Mouse (Mus musculus): Measurements from ENCODE around the gene Hgf. TPM values are rescaled to one million over a fixed set of nuclear protein-coding genes. Genes with fewer than 3 reads are reported as not detected.
A peak's percentile ranks its signal among the peaks of the same experiment; 100 is the strongest.

Gene Hgf
- 0.62 and 1.1 TPM in 2 replicates for polyA plus RNA-seq (2012; rRNA removed)

- WGBS, result 4% methylated on average over 16 of the region's 16 CpGs
- H3K36me3 ChIP-seq (ENCODE audit: control insufficient read depth, insufficient read depth, low read length), result no peaks in the 10 kb centered on the region
- peak within 1 kb of the TSS; percentile 20; the same call in 1 of the 2 replicates for H3K4me3 ChIP-seq (ENCODE audit: control insufficient read depth, insufficient read depth, low read length)
- H3K4me1 ChIP-seq (replicated peaks; ENCODE audit: control insufficient read depth, insufficient read depth, low read length), result peaks cover 3% of the 10 kb centered on the region
- no peaks in the 10 kb centered on the region for H3K27me3 ChIP-seq (ENCODE audit: control insufficient read depth, insufficient read depth, low read length)
- peak within 1 kb of the TSS; percentile 34; the same call in 1 of the 2 replicates for H3K27ac ChIP-seq (ENCODE audit: control insufficient read depth, insufficient read depth, low read length)
- DNase-seq, result no peak
- no peak for TF ChIP-seq POLR2A (IDR thresholded peaks at IDR 0.05; ENCODE audit: control insufficient read depth, extremely low read depth, insufficient read depth, low read length, poor library complexity)
- TF ChIP-seq CTCF (IDR thresholded peaks at IDR 0.05; ENCODE audit: borderline replicate concordance, control insufficient read depth, extremely low read depth, insufficient read depth, low read length, poor library complexity), result no peak
Measured at GRCm38 (mm10) chr5:16553304-16554047, at the start of gene Hgf. Gene Hgf (plus strand): TSS chr5:16553495.

- Histone ChIP-seq H3K4me1 (replicated peaks; ENCODE audit: control insufficient read depth, insufficient read depth, low read length) (no peaks in the 10 kb centered on the region), H3K4me3 (ENCODE audit: control insufficient read depth, insufficient read depth, low read length) (no peak overlapping the region), H3K27ac (ENCODE audit: control insufficient read depth, insufficient read depth, low read length) (no peak overlapping the region), H3K27me3 (ENCODE audit: control insufficient read depth, insufficient read depth, low read length) (no peaks in the 10 kb centered on the region), H3K36me3 (ENCODE audit: control insufficient read depth, insufficient read depth, low read length) (no peaks in the 10 kb centered on the region)
- TF ChIP-seq POLR2A (IDR thresholded peaks at IDR 0.05; ENCODE audit: control insufficient read depth, extremely low read depth, insufficient read depth, low read length, poor library complexity) (no peak), CTCF (IDR thresholded peaks at IDR 0.05; ENCODE audit: borderline replicate concordance, control insufficient read depth, extremely low read depth, insufficient read depth, low read length, poor library complexity) (no peak)
- DNase-seq, result no peak
- WGBS, result 88% methylated on average over 4 of the region's 4 CpGs
Measured at GRCm38 (mm10) chr5:16506702-16507350, 46.5 kb upstream of the Hgf start.

GRCm38 (mm10) chr5:16531619-16532277, 21.5 kb upstream of the Hgf start:
- DNase-seq, result no peak
- no peaks in the 10 kb centered on the region for H3K27me3 ChIP-seq (ENCODE audit: control insufficient read depth, insufficient read depth, low read length)
- H3K4me1 ChIP-seq (replicated peaks; ENCODE audit: control insufficient read depth, insufficient read depth, low read length), result no peaks in the 10 kb centered on the region
- no peaks in the 10 kb centered on the region for H3K36me3 ChIP-seq (ENCODE audit: control insufficient read depth, insufficient read depth, low read length)
- WGBS, result 92% methylated on average over 3 of the region's 3 CpGs
- H3K4me3 ChIP-seq (ENCODE audit: control insufficient read depth, insufficient read depth, low read length), result no peak overlapping the region
- no peak overlapping the region for H3K27ac ChIP-seq (ENCODE audit: control insufficient read depth, insufficient read depth, low read length)
- TF ChIP-seq CTCF (IDR thresholded peaks at IDR 0.05; ENCODE audit: borderline replicate concordance, control insufficient read depth, extremely low read depth, insufficient read depth, low read length, poor library complexity), result no peak
- no peak for TF ChIP-seq POLR2A (IDR thresholded peaks at IDR 0.05; ENCODE audit: control insufficient read depth, extremely low read depth, insufficient read depth, low read length, poor library complexity)

- no peak for DNase-seq
- no peak overlapping the region for H3K27ac ChIP-seq (ENCODE audit: control insufficient read depth, insufficient read depth, low read length)
- no peaks in the 10 kb centered on the region for H3K36me3 ChIP-seq (ENCODE audit: control insufficient read depth, insufficient read depth, low read length)
- TF ChIP-seq CTCF (IDR thresholded peaks at IDR 0.05; ENCODE audit: borderline replicate concordance, control insufficient read depth, extremely low read depth, insufficient read depth, low read length, poor library complexity) (no peak), POLR2A (IDR thresholded peaks at IDR 0.05; ENCODE audit: control insufficient read depth, extremely low read depth, insufficient read depth, low read length, poor library complexity) (no peak)
- no peaks in the 10 kb centered on the region for H3K27me3 ChIP-seq (ENCODE audit: control insufficient read depth, insufficient read depth, low read length)
- H3K4me1 ChIP-seq (replicated peaks; ENCODE audit: control insufficient read depth, insufficient read depth, low read length), result no peaks in the 10 kb centered on the region
- 46% methylated on average over 2 of the region's 2 CpGs for whole genome bisulfite sequencing
- no peak overlapping the region for H3K4me3 ChIP-seq (ENCODE audit: control insufficient read depth, insufficient read depth, low read length)
Measured at GRCm38 (mm10) chr5:16538067-16538466, 15.2 kb upstream of the Hgf start.

GRCm38 (mm10) chr5:16541561-16542116, 11.7 kb upstream of the Hgf start:
- 48% methylated on average over 2 of the region's 2 CpGs for WGBS
- Histone ChIP-seq H3K27ac (ENCODE audit: control insufficient read depth, insufficient read depth, low read length) (no peak overlapping the region), H3K27me3 (ENCODE audit: control insufficient read depth, insufficient read depth, low read length) (no peaks in the 10 kb centered on the region), H3K4me1 (replicated peaks; ENCODE audit: control insufficient read depth, insufficient read depth, low read length) (no peaks in the 10 kb centered on the region), H3K4me3 (ENCODE audit: control insufficient read depth, insufficient read depth, low read length) (no peak overlapping the region), H3K36me3 (ENCODE audit: control insufficient read depth, insufficient read depth, low read length) (no peaks in the 10 kb centered on the region)
- TF ChIP-seq CTCF (IDR thresholded peaks at IDR 0.05; ENCODE audit: borderline replicate concordance, control insufficient read depth, extremely low read depth, insufficient read depth, low read length, poor library complexity), result no peak
- no peak for TF ChIP-seq POLR2A (IDR thresholded peaks at IDR 0.05; ENCODE audit: control insufficient read depth, extremely low read depth, insufficient read depth, low read length, poor library complexity)
- no peak for DNase-seq

- Histone ChIP-seq H3K4me1 (replicated peaks; ENCODE audit: control insufficient read depth, insufficient read depth, low read length) (no peaks in the 10 kb centered on the region), H3K27me3 (ENCODE audit: control insufficient read depth, insufficient read depth, low read length) (no peaks in the 10 kb centered on the region), H3K36me3 (ENCODE audit: control insufficient read depth, insufficient read depth, low read length) (no peaks in the 10 kb centered on the region), H3K27ac (ENCODE audit: control insufficient read depth, insufficient read depth, low read length) (no peak overlapping the region), H3K4me3 (ENCODE audit: control insufficient read depth, insufficient read depth, low read length) (no peak overlapping the region)
- no peak for TF ChIP-seq POLR2A (IDR thresholded peaks at IDR 0.05; ENCODE audit: control insufficient read depth, extremely low read depth, insufficient read depth, low read length, poor library complexity)
- no peak for TF ChIP-seq CTCF (IDR thresholded peaks at IDR 0.05; ENCODE audit: borderline replicate concordance, control insufficient read depth, extremely low read depth, insufficient read depth, low read length, poor library complexity)
- WGBS, result 42% methylated on average over 3 of the region's 3 CpGs
- DNase-seq, result no peak
Measured at GRCm38 (mm10) chr5:16547490-16547889, 5.8 kb upstream of the Hgf start.
